Mouse (Mus musculus) ES-Bruce4 (cell line): ENCODE measurements around the gene Cd40lg. TPM values are rescaled to one million over a fixed set of nuclear protein-coding genes. Genes with fewer than 3 reads are reported as not detected.

Experiments used
- H3K27ac ChIP-seq: 2 replicates; pipeline ENCODE4 v1.5.1; 2012; ENCODE audit warnings: low read length, inconsistent platforms; ENCODE audit not compliant: insufficient read depth
- H3K27me3 ChIP-seq: 2 replicates; pipeline ENCODE4 v1.6.1; 2012; ENCODE audit warnings: mild to moderate bottlenecking, low read length, inconsistent platforms; ENCODE audit not compliant: control insufficient read depth, poor library complexity, insufficient read depth, severe bottlenecking
- H3K36me3 ChIP-seq: 2 replicates; pipeline ENCODE4 v1.6.1; 2012; ENCODE audit warnings: inconsistent platforms, mild to moderate bottlenecking, low read length, moderate library complexity; ENCODE audit not compliant: control insufficient read depth, poor library complexity, insufficient read depth, severe bottlenecking
- H3K4me1 ChIP-seq: one replicate; pipeline ENCODE4 v1.8.1; 2011; ENCODE audit warnings: low read length; ENCODE audit not compliant: control insufficient read depth, insufficient read depth
- H3K4me3 ChIP-seq: 2 replicates; pipeline ENCODE4 v1.5.1; 2011; ENCODE audit warnings: low read depth, mild to moderate bottlenecking, low read length
- H3K9ac ChIP-seq: 2 replicates; pipeline ENCODE4 v1.6.1; 2012; ENCODE audit warnings: low read depth, mild to moderate bottlenecking, inconsistent platforms; ENCODE audit not compliant: poor library complexity, severe bottlenecking
- H3K9me3 ChIP-seq: replicated peaks from 2 replicates; pipeline ENCODE4 v1.6.1; 2012; ENCODE audit warnings: mild to moderate bottlenecking, low read length, inconsistent platforms; ENCODE audit not compliant: control insufficient read depth, poor library complexity, insufficient read depth, severe bottlenecking
- CTCF ChIP-seq: IDR thresholded peaks from one replicate; pipeline ENCODE4 v1.8.1; 2011; ENCODE audit warnings: low read depth, low read length
- EP300 ChIP-seq: IDR thresholded peaks from 2 replicates; pipeline ENCODE4 v1.6.1; 2011; ENCODE audit warnings: low read depth, low read length; ENCODE audit not compliant: insufficient read depth
- POLR2A ChIP-seq: IDR thresholded peaks from one replicate; pipeline ENCODE4 v1.8.1; 2011; ENCODE audit warnings: low read length; ENCODE audit not compliant: insufficient read depth
- polyA plus RNA-seq: library from polyadenylated mRNA; stranded (reverse); fragments of >200 nt; gene quantifications from 2 replicates; pipeline ENCODE4 v1.2.4, GENCODE M21; 2011; ENCODE audit warnings: low read depth; ENCODE audit not compliant: missing spikeins, insufficient read depth, insufficient read length

Gene Cd40lg
- polyA plus RNA-seq, 1 experiment, result not detected

DNA sequence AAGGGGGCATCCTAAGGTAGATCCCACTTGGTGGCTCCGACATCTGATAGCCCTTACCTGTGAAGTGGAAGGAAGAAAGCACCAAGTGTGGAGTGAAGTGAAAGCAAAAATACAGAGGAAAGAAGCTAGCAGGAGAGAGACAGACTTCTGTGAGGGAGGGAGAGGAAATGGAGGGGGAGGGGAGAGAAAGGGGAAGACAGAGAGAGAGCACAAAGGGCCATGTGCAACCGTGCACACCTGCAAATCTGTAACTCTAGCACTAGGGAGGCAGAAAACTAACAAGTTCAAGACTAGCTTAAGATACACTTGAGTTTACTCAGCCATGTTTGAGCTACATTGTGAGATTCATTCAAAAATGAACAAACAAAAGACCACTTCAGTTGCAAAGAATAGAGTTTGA lies 16.2 kb downstream of the Cd40lg start:
- Histone ChIP-seq H3K4me3 (no peak overlapping the region), H3K9me3 (no peaks in the 10 kb centered on the region), H3K27me3 (no peaks in the 10 kb centered on the region), H3K4me1 (no peaks in the 10 kb centered on the region), H3K27ac (no peak overlapping the region), H3K36me3 (no peaks in the 10 kb centered on the region), H3K9ac (no peak overlapping the region)
- TF ChIP-seq POLR2A, result no peak
- no peak for TF ChIP-seq CTCF
- TF ChIP-seq EP300, result no peak

DNA sequence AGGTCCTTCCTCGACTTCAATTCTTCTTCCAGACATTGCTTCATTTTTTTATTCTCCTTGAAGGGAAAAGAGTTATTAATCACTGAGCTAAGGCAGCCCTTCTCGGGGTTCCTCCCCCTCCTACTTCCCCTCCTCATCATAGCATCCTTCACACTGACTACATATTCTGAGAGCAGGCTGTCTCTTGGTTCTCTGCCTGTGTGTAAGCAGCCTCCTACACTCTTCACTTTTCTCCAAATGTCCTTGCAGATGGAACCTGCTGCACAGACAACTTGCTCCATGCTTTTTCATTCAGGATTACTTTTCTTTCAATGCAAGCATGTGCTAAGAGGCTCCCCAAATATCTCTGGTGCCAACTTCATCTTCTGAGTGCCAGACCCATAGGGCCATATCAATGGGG lies 21.7 kb downstream of the Cd40lg start:
- no peak overlapping the region for H3K9ac ChIP-seq
- no peaks in the 10 kb centered on the region for H3K4me1 ChIP-seq
- no peak overlapping the region for H3K27ac ChIP-seq
- no peaks in the 10 kb centered on the region for H3K27me3 ChIP-seq
- H3K36me3 ChIP-seq, result no peaks in the 10 kb centered on the region
- H3K9me3 ChIP-seq, result no peaks in the 10 kb centered on the region
- no peak overlapping the region for H3K4me3 ChIP-seq
- TF ChIP-seq EP300 (no peak), CTCF (no peak), POLR2A (no peak)

DNA sequence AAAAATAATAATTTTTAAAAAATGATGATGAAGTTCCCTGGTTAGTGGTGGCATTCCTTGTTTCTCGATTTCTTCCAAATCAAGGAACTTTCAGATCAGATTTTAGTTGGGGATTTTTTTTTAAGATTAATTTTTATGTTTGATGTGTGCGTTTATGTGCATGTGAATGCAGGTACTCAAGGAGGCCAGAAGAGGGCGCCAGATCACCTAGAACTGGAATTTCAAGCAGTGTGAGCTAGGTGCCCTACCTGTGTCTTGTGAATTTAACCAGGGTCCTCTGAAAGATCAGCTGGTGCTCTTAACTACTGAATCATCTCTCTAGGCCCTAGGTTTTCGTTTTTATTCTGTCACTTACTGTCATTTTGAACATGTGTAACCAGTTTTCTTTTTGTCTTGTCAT lies 24.0 kb downstream of the Cd40lg start:
- no peaks in the 10 kb centered on the region for H3K27me3 ChIP-seq
- H3K9me3 ChIP-seq, result no peaks in the 10 kb centered on the region
- no peak overlapping the region for H3K27ac ChIP-seq
- no peak overlapping the region for H3K9ac ChIP-seq
- H3K4me3 ChIP-seq, result no peak overlapping the region
- H3K4me1 ChIP-seq, result no peaks in the 10 kb centered on the region
- no peak for TF ChIP-seq POLR2A
- peak; percentile 29 for TF ChIP-seq CTCF
- H3K36me3 ChIP-seq, result no peaks in the 10 kb centered on the region

DNA sequence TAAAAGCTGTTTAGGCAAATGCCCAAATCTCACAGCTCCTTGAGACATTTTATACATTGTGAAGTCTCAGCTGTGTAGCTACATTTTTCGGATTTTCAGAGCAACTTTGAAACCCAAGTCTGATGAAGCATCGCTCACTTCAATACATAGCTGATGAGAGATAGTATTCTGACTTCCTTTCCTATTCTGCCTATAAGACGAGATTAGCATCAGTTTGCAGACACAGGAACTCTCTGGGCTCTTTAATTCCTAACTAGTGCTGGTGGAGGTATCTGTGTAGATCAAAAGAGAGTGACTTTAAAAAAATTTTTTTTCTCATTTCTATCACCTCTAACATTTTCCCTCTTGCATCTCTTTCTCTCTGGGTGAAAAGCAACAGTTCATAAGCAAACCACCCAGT lies 26.6 kb downstream of the Cd40lg start:
- Histone ChIP-seq H3K9me3 (no peaks in the 10 kb centered on the region), H3K27me3 (no peaks in the 10 kb centered on the region), H3K9ac (no peak overlapping the region), H3K4me1 (no peaks in the 10 kb centered on the region), H3K27ac (no peak overlapping the region), H3K4me3 (no peak overlapping the region), H3K36me3 (no peaks in the 10 kb centered on the region)
- TF ChIP-seq CTCF, result no peak
- no peak for TF ChIP-seq POLR2A

DNA sequence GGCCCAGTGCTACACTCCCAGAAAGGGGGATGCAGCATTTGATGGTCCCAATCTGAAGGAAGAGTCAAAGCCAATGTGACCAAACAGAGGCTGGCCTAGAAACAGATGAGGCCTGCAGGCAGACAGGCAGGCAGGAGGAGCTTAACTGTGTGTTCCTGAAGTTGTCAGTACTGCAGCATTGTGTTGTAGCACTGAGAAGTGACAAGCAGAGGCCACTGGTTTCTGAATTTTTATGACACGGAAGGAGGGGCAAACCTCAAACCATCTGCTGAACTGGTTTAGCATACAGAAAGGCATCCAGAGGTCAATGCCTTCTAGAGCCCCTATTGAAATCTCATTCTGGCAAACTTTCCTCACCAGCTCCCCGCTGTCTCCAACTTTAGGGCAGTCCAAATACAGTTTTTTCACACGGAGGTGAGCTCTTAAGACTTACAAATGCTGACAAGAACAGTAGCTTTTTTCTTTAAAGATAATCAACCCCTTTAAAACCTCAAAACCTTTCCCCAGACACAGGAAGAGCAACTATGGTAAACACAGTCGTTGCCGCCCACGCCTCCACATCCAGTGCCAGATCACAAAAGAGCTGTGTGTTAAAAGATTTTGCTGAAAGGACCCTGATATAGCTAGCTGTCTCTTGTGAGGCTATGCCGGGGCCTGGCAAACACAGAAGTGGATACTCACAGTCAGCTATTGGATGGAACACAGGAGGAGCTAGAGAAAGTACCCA lies 41.5 kb downstream of the Cd40lg start:
- Histone ChIP-seq H3K36me3 (no peaks in the 10 kb centered on the region), H3K4me1 (no peaks in the 10 kb centered on the region), H3K27me3 (no peaks in the 10 kb centered on the region), H3K27ac (no peak overlapping the region), H3K4me3 (no peak overlapping the region), H3K9me3 (no peaks in the 10 kb centered on the region), H3K9ac (no peak overlapping the region)
- TF ChIP-seq POLR2A (no peak), EP300 (no peak), CTCF (no peak)

DNA sequence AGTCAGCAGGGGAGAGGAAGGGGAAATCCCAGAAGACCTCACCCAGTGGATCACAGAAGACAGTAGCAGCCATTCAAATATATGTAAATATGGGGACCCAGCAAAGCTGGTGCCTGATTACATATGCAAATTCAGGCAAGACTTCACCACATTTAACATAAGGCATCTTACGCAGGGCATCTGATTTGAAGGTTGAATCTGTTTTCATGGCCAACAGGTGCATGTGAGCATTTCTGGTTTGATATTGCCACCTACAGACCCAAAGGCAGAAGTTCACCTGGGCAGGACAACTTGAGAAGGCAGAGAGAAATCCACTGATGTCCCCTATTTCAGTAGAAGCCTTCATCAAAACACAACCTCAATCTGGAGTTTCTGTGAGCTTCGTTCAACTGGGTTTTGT lies 48.8 kb downstream of the Cd40lg start:
- TF ChIP-seq EP300 (no peak), POLR2A (no peak), CTCF (no peak)
- no peaks in the 10 kb centered on the region for H3K4me1 ChIP-seq
- H3K9me3 ChIP-seq, result no peaks in the 10 kb centered on the region
- no peak overlapping the region for H3K9ac ChIP-seq
- no peak overlapping the region for H3K27ac ChIP-seq
- no peak overlapping the region for H3K4me3 ChIP-seq
- H3K36me3 ChIP-seq, result no peaks in the 10 kb centered on the region
- H3K27me3 ChIP-seq, result no peaks in the 10 kb centered on the region
